Mouse (Mus musculus): ENCODE measurements around the gene 1700029P11Rik.

DNA sequence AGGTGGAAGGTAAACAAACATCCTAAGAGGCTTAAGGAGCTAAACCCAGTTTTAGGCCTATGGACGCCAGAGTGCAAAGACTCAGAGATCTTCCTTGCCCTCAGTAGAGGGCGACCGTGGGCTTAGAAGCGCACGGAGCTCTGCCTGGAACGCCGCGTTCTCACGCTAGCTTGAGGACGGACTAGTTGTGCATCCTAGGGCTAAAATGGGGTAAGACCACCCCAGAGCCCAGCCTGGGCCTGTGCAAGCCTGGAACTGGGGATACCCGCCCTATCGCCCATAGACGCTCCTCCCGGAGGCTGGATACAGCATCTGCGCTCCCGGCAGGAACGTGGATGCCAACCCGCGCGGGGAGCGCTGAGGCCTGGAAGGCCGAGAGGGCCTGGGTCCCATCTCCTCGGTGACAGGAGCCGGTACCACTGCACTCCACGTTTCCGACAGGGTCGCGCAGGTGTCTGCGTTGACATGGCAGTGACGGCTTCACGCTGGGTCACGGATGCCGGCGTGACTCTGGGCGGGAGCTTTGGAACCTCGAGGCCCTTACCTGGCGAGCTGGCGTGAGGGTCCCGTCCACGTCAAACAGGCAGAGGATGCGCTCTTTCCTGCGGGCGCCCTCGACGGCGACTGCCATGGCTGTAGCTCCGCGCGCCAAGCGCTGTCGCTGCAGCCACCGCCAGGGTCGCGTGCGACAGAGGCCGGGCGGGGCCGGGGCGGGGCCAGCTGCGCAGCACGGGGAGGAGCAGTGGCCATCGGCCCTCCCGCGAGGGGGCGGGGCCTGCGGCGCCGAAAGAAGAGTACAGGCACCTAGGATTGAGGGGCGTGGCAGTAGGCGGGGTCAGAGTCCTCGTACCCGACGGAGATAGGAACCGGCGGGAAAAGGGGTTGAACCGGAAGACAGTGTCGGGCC lies 19.9 kb upstream of the 1700029P11Rik start, which contains the start of gene Pmm1:
- peak; percentile 46 to 61; a peak in 1 of 4 replicates for TF ChIP-seq POLR2A (IDR thresholded peaks at IDR 0.05; ENCODE audit: control insufficient read depth in 1 of 2, insufficient read depth in 1 of 2, low read depth in 1 of 2, low read length in 2 of 2, poor library complexity in 1 of 2)
- no peak for TF ChIP-seq USF2 (IDR thresholded peaks at IDR 0.05; ENCODE audit: borderline replicate concordance in 1 of 2, insufficient read depth in 1 of 2, low read depth in 1 of 2, low read length in 2 of 2)
- TF ChIP-seq CTCF (IDR thresholded peaks at IDR 0.05 in 2 of 3, conservative IDR thresholded peaks at IDR 0.05 in 1 of 3; ENCODE audit: control insufficient read depth in 1 of 3, insufficient read depth in 1 of 3, low read depth in 2 of 3, low read length in 3 of 3, poor library complexity in 1 of 3, severe bottlenecking in 1 of 3) = peak; percentile 49 to 82 (median 77)
- TF ChIP-seq POLR2AphosphoS2 (IDR thresholded peaks at IDR 0.05; ENCODE audit: low read length) = no peak
- TF ChIP-seq BHLHE40 (IDR thresholded peaks at IDR 0.05; ENCODE audit: borderline replicate concordance, low read depth, low read length) = peak; percentile 92
- no peak for TF ChIP-seq UBTF (IDR thresholded peaks at IDR 0.05; ENCODE audit: borderline replicate concordance, insufficient read depth, low read depth, low read length)
- TF ChIP-seq RCOR1 (IDR thresholded peaks at IDR 0.05; ENCODE audit: low read depth, low read length) = no peak
- TF ChIP-seq RAD21 (IDR thresholded peaks at IDR 0.05; ENCODE audit: low read depth, low read length) = peak; percentile 66
- no peak for TF ChIP-seq KAT2A (conservative IDR thresholded peaks at IDR 0.05; ENCODE audit: low read depth, low read length)
- TF ChIP-seq MAFK (IDR thresholded peaks at IDR 0.05; ENCODE audit: borderline replicate concordance, low read depth, low read length) = no peak

Measured in MEL (cell line).